Mouse (Mus musculus) olfactory bulb, adult 2 months (tissue): ENCODE results near the gene Fzd7. TPM values are rescaled to one million over a fixed set of nuclear protein-coding genes. Genes with fewer than 3 reads are reported as not detected.

ENCODE experiments used
- H3K27ac ChIP-seq: fragments of 200-500 bp; 2 replicates; pipeline ENCODE4 v1.5.1; 2012; ENCODE audit warnings: low read depth, low read length; ENCODE audit not compliant: insufficient read depth
- H3K4me1 ChIP-seq: fragments of 200-500 bp; 2 replicates; pipeline ENCODE4 v1.6.1; 2012; ENCODE audit warnings: low read length; ENCODE audit not compliant: control insufficient read depth, insufficient read depth
- H3K4me3 ChIP-seq: fragments of 200-500 bp; 2 replicates; pipeline ENCODE4 v1.5.1; 2012; ENCODE audit warnings: mild to moderate bottlenecking, low read depth, low read length, moderate library complexity; ENCODE audit not compliant: insufficient read depth
- CTCF ChIP-seq: fragments of 200-500 bp; IDR thresholded peaks from 2 replicates; pipeline ENCODE4 v1.5.1; 2012; ENCODE audit warnings: low read depth, mild to moderate bottlenecking, low read length, moderate library complexity; ENCODE audit not compliant: insufficient read depth
- POLR2A ChIP-seq: fragments of 200-500 bp; IDR thresholded peaks from 2 replicates; pipeline ENCODE4 v1.6.1; 2012; ENCODE audit warnings: mild to moderate bottlenecking, low read depth, low read length, moderate library complexity; ENCODE audit not compliant: insufficient read depth
- WGBS: fragments of 180-500 bp; shearing (Covaris S2); methylation state at CpG from one replicate; pipeline ENCODE4 v1.1.7; 2018; 5-methylcytosine and 5-hydroxymethylcytosine counted together
- polyA plus RNA-seq: library from polyadenylated mRNA; stranded (reverse); fragments of >200 nt; gene quantifications from 2 replicates; pipeline ENCODE4 v1.2.4, GENCODE M21; 2012; ENCODE audit warnings: low replicate concordance; ENCODE audit not compliant: missing spikeins, insufficient read depth, insufficient read length

The Fzd7 gene
- polyA plus RNA-seq, 1 experiment, result not detected

GRCm38 (mm10) chr1:59524759-59525158, 42.5 kb downstream of the Fzd7 start:
- peaks cover 4% of the 10 kb centered on the region for H3K4me1 ChIP-seq
- WGBS, result 61% methylated on average over 3 of the region's 3 CpGs
- TF ChIP-seq POLR2A, result no peak
- TF ChIP-seq CTCF, result no peak
- H3K4me3 ChIP-seq, result no peak overlapping the region
- H3K27ac ChIP-seq, result no peak overlapping the region

DNA sequence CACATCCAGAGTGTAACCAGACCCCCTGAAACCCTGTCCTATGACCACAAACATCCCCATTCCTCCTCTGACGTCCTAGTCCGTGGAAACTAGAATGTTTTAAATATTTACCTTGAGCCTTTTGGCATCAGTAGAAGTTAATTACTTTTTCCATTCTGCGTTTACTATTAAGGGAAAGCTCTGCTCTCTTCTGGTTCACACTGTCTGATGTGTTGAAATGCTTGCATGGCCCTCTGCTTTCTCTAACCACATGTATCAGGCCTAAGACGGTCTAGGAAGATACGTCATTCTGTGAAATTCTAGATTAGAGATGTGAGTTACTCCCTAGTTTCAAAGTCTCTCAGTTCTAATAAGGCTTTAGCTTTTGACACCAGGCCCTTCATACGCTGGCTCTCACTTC, 45.0 kb downstream of the Fzd7 start:
- 94% methylated on average over 6 of the region's 6 CpGs for WGBS
- no peak for TF ChIP-seq CTCF
- TF ChIP-seq POLR2A, result no peak
- Histone ChIP-seq H3K4me3 (no peak overlapping the region), H3K4me1 (peaks cover 7% of the 10 kb centered on the region), H3K27ac (no peak overlapping the region)

DNA sequence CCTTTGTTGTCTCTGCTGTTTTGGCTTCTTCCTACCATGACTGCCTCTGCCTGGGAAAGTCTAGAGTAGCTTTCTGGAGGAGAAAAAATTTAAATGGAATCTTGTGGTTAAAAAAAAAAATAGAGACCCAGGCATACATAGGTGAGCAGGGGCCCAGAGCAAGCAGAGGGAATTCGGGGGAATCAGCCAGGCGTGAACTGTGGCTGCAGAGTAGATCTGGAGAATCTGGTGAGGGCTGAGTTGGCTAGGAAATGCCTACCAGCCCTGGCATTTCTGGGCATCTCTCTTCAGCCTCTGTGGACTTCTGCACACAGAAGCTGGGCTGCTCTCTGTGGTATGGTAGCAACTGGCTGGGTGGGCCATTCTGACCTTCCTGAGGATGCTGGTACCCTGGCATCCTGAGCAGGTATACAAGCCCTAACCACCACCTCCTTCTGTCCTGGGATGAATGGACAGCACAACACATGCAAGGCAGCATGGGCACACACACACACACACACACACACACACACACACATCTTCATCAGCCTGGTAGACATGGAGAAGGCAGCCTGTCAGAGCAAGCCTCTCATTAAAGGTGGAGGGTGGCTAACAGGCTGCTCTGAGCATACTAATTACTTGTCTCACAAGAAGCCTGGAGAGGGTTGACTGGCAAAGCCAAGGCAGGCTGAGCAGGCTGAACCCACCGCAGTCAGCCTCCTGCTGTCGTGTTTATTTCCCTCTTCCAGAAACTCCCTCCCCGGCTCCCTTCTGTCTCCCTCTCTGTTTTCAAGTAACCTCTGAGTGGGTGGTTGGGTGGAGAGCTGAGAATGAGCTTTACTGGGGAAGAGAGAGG, 53.0 kb downstream of the Fzd7 start:
- peaks cover 16% of the 10 kb centered on the region for H3K4me1 ChIP-seq
- no peak overlapping the region for H3K4me3 ChIP-seq
- 29% methylated on average over 5 of the region's 5 CpGs for WGBS
- peak overlapping the region; percentile 74 for H3K27ac ChIP-seq
- TF ChIP-seq CTCF (no peak), POLR2A (no peak)

Other genes with a start within 250 kb of the Fzd7 start
- not detected in 2 replicates for gene Als2, start 245.2 kb upstream of the Fzd7 start, polyA plus RNA-seq
- gene Cdk15, start 225.5 kb upstream of the Fzd7 start, polyA plus RNA-seq, result not detected in 2 replicates
- not detected in 2 replicates for gene Gm973, start 33.8 kb downstream of the Fzd7 start, polyA plus RNA-seq
- gene Sumo1, start 188.4 kb downstream of the Fzd7 start, polyA plus RNA-seq, result not detected in 2 replicates
- gene Nop58, start 202.5 kb downstream of the Fzd7 start, polyA plus RNA-seq, result not detected in 2 replicates